Mouse (Mus musculus) ES-Bruce4 (cell line): ENCODE measurements around the gene Slc1a7.

Experiments used
- CTCF ChIP-seq: IDR thresholded peaks from one replicate; pipeline ENCODE4 v1.8.1; 2011; ENCODE audit warnings: low read depth, low read length
- EP300 ChIP-seq: IDR thresholded peaks from 2 replicates; pipeline ENCODE4 v1.6.1; 2011; ENCODE audit warnings: low read depth, low read length; ENCODE audit not compliant: insufficient read depth
- POLR2A ChIP-seq: IDR thresholded peaks from one replicate; pipeline ENCODE4 v1.8.1; 2011; ENCODE audit warnings: low read length; ENCODE audit not compliant: insufficient read depth

GRCm38 (mm10) chr4:107995011-107995410 lies 26.9 kb downstream of the Slc1a7 start:
- no peak for TF ChIP-seq CTCF
- no peak for TF ChIP-seq EP300
- TF ChIP-seq POLR2A: no peak
